Mouse (Mus musculus): ENCODE results near the gene Col27a1. TPM values are rescaled to one million over a fixed set of nuclear protein-coding genes. Genes with fewer than 3 reads are reported as not detected.

Gene Col27a1
- polyA plus RNA-seq, 2 experiments, result 34.1 to 134 TPM

GRCm38 (mm10) chr4:63281694-63282093 is 67.9 kb downstream of the Col27a1 start:
- H3K36me3 ChIP-seq (ENCODE audit: control insufficient read depth, insufficient read depth, low read length), result peaks cover 86% of the 10 kb centered on the region
- H3K27ac ChIP-seq (replicated peaks; ENCODE audit: low read depth, low read length), result no peak overlapping the region
- TF ChIP-seq POLR2A (IDR thresholded peaks at IDR 0.05; ENCODE audit: borderline replicate concordance, extremely low read depth, insufficient read depth, insufficient read length), result no peak
- no peak overlapping the region for H3K4me3 ChIP-seq (replicated peaks; ENCODE audit: low read length)
- no peak overlapping the region for H3K9ac ChIP-seq (ENCODE audit: low read depth, low read length, severe bottlenecking)
- ATAC-seq (ENCODE audit: low FRiP score, low read depth) (no peak), DNase-seq (ENCODE audit: low spot score) (peak; percentile 24)
- no peaks in the 10 kb centered on the region for H3K4me1 ChIP-seq (ENCODE audit: control insufficient read depth, insufficient read depth, low read length)
- H3K27me3 ChIP-seq (ENCODE audit: control insufficient read depth, insufficient read depth, low read length), result no peaks in the 10 kb centered on the region
- no peak overlapping the region for H3K4me2 ChIP-seq (replicated peaks; ENCODE audit: low read depth, low read length, severe bottlenecking)
- no peaks in the 10 kb centered on the region for H3K9me3 ChIP-seq (ENCODE audit: control insufficient read depth, low read length)
- 78% methylated on average over 6 of the region's 6 CpGs for WGBS

- H3K9ac ChIP-seq (ENCODE audit: low read depth, low read length, severe bottlenecking), result no peak overlapping the region
- no peak for ATAC-seq (ENCODE audit: low FRiP score, low read depth)
- H3K4me2 ChIP-seq (replicated peaks; ENCODE audit: low read depth, low read length, severe bottlenecking), result no peak overlapping the region
- H3K9me3 ChIP-seq (ENCODE audit: control insufficient read depth, low read length), result no peaks in the 10 kb centered on the region
- TF ChIP-seq POLR2A (IDR thresholded peaks at IDR 0.05; ENCODE audit: borderline replicate concordance, extremely low read depth, insufficient read depth, insufficient read length), result no peak
- no peaks in the 10 kb centered on the region for H3K27me3 ChIP-seq (ENCODE audit: control insufficient read depth, insufficient read depth, low read length)
- 80% methylated on average over 5 of the region's 5 CpGs for WGBS
- H3K4me3 ChIP-seq (replicated peaks; ENCODE audit: low read length), result no peak overlapping the region
- no peaks in the 10 kb centered on the region for H3K4me1 ChIP-seq (ENCODE audit: control insufficient read depth, insufficient read depth, low read length)
- no peak overlapping the region for H3K27ac ChIP-seq (replicated peaks; ENCODE audit: low read depth, low read length)
- H3K36me3 ChIP-seq (ENCODE audit: control insufficient read depth, insufficient read depth, low read length), result peaks cover 88% of the 10 kb centered on the region
- no peak for DNase-seq (ENCODE audit: low spot score)
Measured at GRCm38 (mm10) chr4:63283319-63283718, 69.5 kb downstream of the Col27a1 start.

GRCm38 (mm10) chr4:63286034-63286433 is 72.2 kb downstream of the Col27a1 start:
- H3K4me3 ChIP-seq (replicated peaks; ENCODE audit: low read length), result no peak overlapping the region
- WGBS, result 90% methylated on average over 4 of the region's 4 CpGs
- no peaks in the 10 kb centered on the region for H3K9me3 ChIP-seq (ENCODE audit: control insufficient read depth, low read length)
- no peak overlapping the region for H3K27ac ChIP-seq (replicated peaks; ENCODE audit: low read depth, low read length)
- H3K36me3 ChIP-seq (ENCODE audit: control insufficient read depth, insufficient read depth, low read length), result peaks cover 79% of the 10 kb centered on the region
- TF ChIP-seq POLR2A (IDR thresholded peaks at IDR 0.05; ENCODE audit: borderline replicate concordance, extremely low read depth, insufficient read depth, insufficient read length), result no peak
- no peaks in the 10 kb centered on the region for H3K27me3 ChIP-seq (ENCODE audit: control insufficient read depth, insufficient read depth, low read length)
- H3K4me1 ChIP-seq (ENCODE audit: control insufficient read depth, insufficient read depth, low read length), result peaks cover 14% of the 10 kb centered on the region
- H3K4me2 ChIP-seq (replicated peaks; ENCODE audit: low read depth, low read length, severe bottlenecking), result no peak overlapping the region
- ATAC-seq (ENCODE audit: low FRiP score, low read depth), result no peak
- no peak for DNase-seq (ENCODE audit: low spot score)
- H3K9ac ChIP-seq (ENCODE audit: low read depth, low read length, severe bottlenecking), result no peak overlapping the region

- Histone ChIP-seq H3K36me3 (ENCODE audit: control insufficient read depth, insufficient read depth, low read length) (peaks cover 77% of the 10 kb centered on the region), H3K4me1 (ENCODE audit: control insufficient read depth, insufficient read depth, low read length) (peaks cover 22% of the 10 kb centered on the region), H3K4me3 (replicated peaks; ENCODE audit: low read length) (no peak overlapping the region), H3K27ac (replicated peaks; ENCODE audit: low read depth, low read length) (no peak overlapping the region), H3K4me2 (replicated peaks; ENCODE audit: low read depth, low read length, severe bottlenecking) (no peak overlapping the region), H3K27me3 (ENCODE audit: control insufficient read depth, insufficient read depth, low read length) (no peaks in the 10 kb centered on the region), H3K9me3 (ENCODE audit: control insufficient read depth, low read length) (no peaks in the 10 kb centered on the region), H3K9ac (ENCODE audit: low read depth, low read length, severe bottlenecking) (no peak overlapping the region)
- TF ChIP-seq POLR2A (IDR thresholded peaks at IDR 0.05; ENCODE audit: borderline replicate concordance, extremely low read depth, insufficient read depth, insufficient read length), result no peak
- ATAC-seq (ENCODE audit: low FRiP score, low read depth) (no peak), DNase-seq (ENCODE audit: low spot score) (no peak)
- WGBS, result 90% methylated on average over 5 of the region's 5 CpGs
Measured at GRCm38 (mm10) chr4:63288497-63288896, 74.7 kb downstream of the Col27a1 start.

- Histone ChIP-seq H3K36me3 (ENCODE audit: control insufficient read depth, insufficient read depth, low read length) (peaks cover 79% of the 10 kb centered on the region), H3K9ac (ENCODE audit: low read depth, low read length, severe bottlenecking) (no peak overlapping the region), H3K27ac (replicated peaks; ENCODE audit: low read depth, low read length) (peak overlapping the region; percentile 80), H3K9me3 (ENCODE audit: control insufficient read depth, low read length) (no peaks in the 10 kb centered on the region), H3K4me2 (replicated peaks; ENCODE audit: low read depth, low read length, severe bottlenecking) (no peak overlapping the region), H3K4me3 (replicated peaks; ENCODE audit: low read length) (no peak overlapping the region), H3K27me3 (ENCODE audit: control insufficient read depth, insufficient read depth, low read length) (no peaks in the 10 kb centered on the region), H3K4me1 (ENCODE audit: control insufficient read depth, insufficient read depth, low read length) (peaks cover 22% of the 10 kb centered on the region)
- no peak for DNase-seq (ENCODE audit: low spot score)
- 68% methylated on average over 2 of the region's 2 CpGs for WGBS
- TF ChIP-seq POLR2A (IDR thresholded peaks at IDR 0.05; ENCODE audit: borderline replicate concordance, extremely low read depth, insufficient read depth, insufficient read length), result no peak
- ATAC-seq (ENCODE audit: low FRiP score, low read depth), result no peak
Measured at GRCm38 (mm10) chr4:63290081-63290480, 76.3 kb downstream of the Col27a1 start.

GRCm38 (mm10) chr4:63291075-63291474 is 77.3 kb downstream of the Col27a1 start:
- peak; percentile 90 for DNase-seq (ENCODE audit: low spot score)
- H3K9me3 ChIP-seq (ENCODE audit: control insufficient read depth, low read length), result no peaks in the 10 kb centered on the region
- WGBS, result 30% methylated on average over 7 of the region's 7 CpGs
- no peak overlapping the region for H3K4me2 ChIP-seq (replicated peaks; ENCODE audit: low read depth, low read length, severe bottlenecking)
- H3K27me3 ChIP-seq (ENCODE audit: control insufficient read depth, insufficient read depth, low read length), result no peaks in the 10 kb centered on the region
- H3K4me1 ChIP-seq (ENCODE audit: control insufficient read depth, insufficient read depth, low read length), result peaks cover 22% of the 10 kb centered on the region
- H3K27ac ChIP-seq (replicated peaks; ENCODE audit: low read depth, low read length), result peak overlapping the region; percentile 80
- no peak for TF ChIP-seq POLR2A (IDR thresholded peaks at IDR 0.05; ENCODE audit: borderline replicate concordance, extremely low read depth, insufficient read depth, insufficient read length)
- no peak overlapping the region for H3K4me3 ChIP-seq (replicated peaks; ENCODE audit: low read length)
- ATAC-seq (ENCODE audit: low FRiP score, low read depth), result peak; percentile 92
- peaks cover 79% of the 10 kb centered on the region for H3K36me3 ChIP-seq (ENCODE audit: control insufficient read depth, insufficient read depth, low read length)
- H3K9ac ChIP-seq (ENCODE audit: low read depth, low read length, severe bottlenecking), result no peak overlapping the region
